Mouse (Mus musculus) liver, embryonic 14.5 days (tissue): ENCODE results near the gene Ccdc194. TPM values are rescaled to one million over a fixed set of nuclear protein-coding genes. Genes with fewer than 3 reads are reported as not detected.

Experiments used
- ATAC-seq: fragments of 200-750 bp; cut with Nextera tagmentation; 2 replicates; pipeline ENCODE4 v1.8.0; 2017; ENCODE audit warnings: moderate number of reproducible peaks, mild to moderate bottlenecking, moderate library complexity; ENCODE audit not compliant: insufficient read depth
- DNase-seq, 3 experiments: peaks; one replicate each; pipeline ENCODE4 v3.0.0-alpha.2; 2012 to 2013; ENCODE audit warnings: low read depth in 3 of 3, low spot score in 3 of 3
- H3K27ac ChIP-seq: fragments of 300-500 bp; sonication (generic); 2 replicates; pipeline ENCODE4 v1.5.1; 2014; ENCODE audit warnings: moderate library complexity, mild to moderate bottlenecking, control low read depth, inconsistent platforms
- H3K27me3 ChIP-seq: fragments of 300-500 bp; sonication (generic); 2 replicates; pipeline ENCODE4 v1.6.1; 2014; ENCODE audit warnings: mild to moderate bottlenecking, low read length, moderate library complexity; ENCODE audit not compliant: control insufficient read depth, insufficient read depth
- H3K36me3 ChIP-seq: fragments of 300-500 bp; sonication (generic); replicated peaks from 2 replicates; pipeline ENCODE4 v1.6.1; 2014; ENCODE audit warnings: low read depth; ENCODE audit not compliant: control insufficient read depth, insufficient read depth
- H3K4me1 ChIP-seq, 2 experiments: fragments of 200-500 bp in 1 of 2; fragments of 300-500 bp in 1 of 2; sonication (generic) in 1 of 2; replicated peaks; 2 replicates each; pipeline ENCODE4 v1.6.1; 2012 to 2014; ENCODE audit warnings: antibody characterized with exemption in 1 of 2, inconsistent platforms in 1 of 2, low read length in 1 of 2; ENCODE audit not compliant: control insufficient read depth in 2 of 2, insufficient read depth in 2 of 2
- H3K4me2 ChIP-seq: fragments of 300-500 bp; sonication (generic); 2 replicates; pipeline ENCODE4 v1.6.1; 2014; ENCODE audit warnings: low read depth, mild to moderate bottlenecking, control low read depth, moderate library complexity
- H3K4me3 ChIP-seq, 2 experiments: fragments of 200-500 bp in 1 of 2; fragments of 300-500 bp in 1 of 2; sonication (generic) in 1 of 2; 2 replicates each; pipeline ENCODE4 v1.5.1; 2012 to 2014; ENCODE audit warnings: low read depth in 2 of 2, low read length in 2 of 2, mild to moderate bottlenecking in 2 of 2, control low read depth in 1 of 2, inconsistent platforms in 1 of 2, moderate library complexity in 1 of 2; ENCODE audit not compliant: insufficient read depth in 1 of 2
- H3K9ac ChIP-seq: fragments of 300-500 bp; sonication (generic); replicated peaks from 2 replicates; pipeline ENCODE4 v1.6.1; 2014; ENCODE audit warnings: mild to moderate bottlenecking, control low read depth, moderate library complexity
- H3K9me3 ChIP-seq: fragments of 300-500 bp; sonication (generic); 2 replicates; pipeline ENCODE4 v1.6.1; 2016; ENCODE audit warnings: low read length, mixed read lengths; ENCODE audit not compliant: control insufficient read depth
- CTCF ChIP-seq: IDR thresholded peaks from 2 replicates; pipeline ENCODE4 v1.5.1; 2016; ENCODE audit warnings: antibody characterized with exemption, low read depth, control low read depth
- EP300 ChIP-seq: IDR thresholded peaks from 2 replicates; pipeline ENCODE4 v1.6.1; 2016; ENCODE audit warnings: antibody characterized with exemption, low read depth
- WGBS: fragments of 180-500 bp; shearing (Covaris S2); extraction: QIAGEN DNeasy Blood & Tissue Kit; methylation state at CpG from one replicate; pipeline ENCODE4 v1.1.7; 2014; ENCODE audit not compliant: insufficient replicate concordance; 5-methylcytosine and 5-hydroxymethylcytosine counted together
- polyA plus RNA-seq, 2 experiments: library from polyadenylated mRNA; depleted of rRNA in 1 of 2; stranded (reverse) in 1 of 2; unstranded in 1 of 2; fragments of >200 nt; fragmentation: Nextera tagmentation in 1 of 2; extraction: Ambion mirVana in 1 of 2; gene quantifications; 2 replicates each; pipeline versions ENCODE4 v1.2.1 to v1.2.3; 2012 to 2014

Gene Ccdc194
- polyA plus RNA-seq, 2 experiments = 0.09 to 0.19 TPM

DNA sequence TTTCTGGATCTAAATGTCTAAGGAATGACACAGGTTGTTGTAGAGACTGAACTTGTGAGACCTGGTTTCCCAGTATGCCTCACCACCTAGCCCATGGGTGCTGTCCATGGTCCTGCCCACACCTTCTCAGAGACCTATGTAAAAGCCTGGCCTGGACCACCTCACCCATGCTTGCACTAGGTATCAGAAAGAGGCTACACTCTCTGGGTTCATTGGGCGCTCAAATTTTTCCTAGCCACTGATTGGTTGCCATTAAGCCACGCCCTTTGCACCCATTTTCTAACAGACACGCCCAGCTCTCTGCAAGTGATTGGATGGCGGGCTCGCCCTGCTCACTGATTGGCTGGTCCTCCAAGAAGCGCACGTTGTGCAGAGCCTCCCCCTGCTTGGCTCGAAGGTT, 41.6 kb downstream of the Ccdc194 start:
- no peak for ATAC-seq
- H3K4me3 ChIP-seq = no peak overlapping the region
- H3K9ac ChIP-seq = no peak overlapping the region
- peak in 1 of 3 experiments; percentile 65 for DNase-seq
- H3K4me2 ChIP-seq = no peak overlapping the region
- no peaks in the 10 kb centered on the region for H3K27me3 ChIP-seq
- 47% methylated on average over 8 of the region's 8 CpGs for WGBS
- H3K36me3 ChIP-seq = no peaks in the 10 kb centered on the region
- H3K27ac ChIP-seq = no peak overlapping the region
- H3K9me3 ChIP-seq = no peaks in the 10 kb centered on the region
- H3K4me1 ChIP-seq = peaks cover 0 to 5% of the 10 kb centered on the region in 2 experiments; a peak in 1 of 4 replicates
- no peak for TF ChIP-seq CTCF
- TF ChIP-seq EP300 = no peak

GRCm38 (mm10) chr8:71478943-71479342, 46.6 kb downstream of the Ccdc194 start:
- Histone ChIP-seq H3K27ac (no peak overlapping the region), H3K9me3 (no peaks in the 10 kb centered on the region), H3K9ac (no peak overlapping the region), H3K4me3 (no peak overlapping the region), H3K4me1 (peaks cover 0 to 8% of the 10 kb centered on the region in 2 experiments; a peak in 2 of 4 replicates), H3K27me3 (no peaks in the 10 kb centered on the region), H3K4me2 (no peak overlapping the region), H3K36me3 (peaks cover 7% of the 10 kb centered on the region)
- TF ChIP-seq CTCF (no peak), EP300 (no peak)
- WGBS = 77% methylated on average over 11 of the region's 11 CpGs
- no peak for DNase-seq
- no peak for ATAC-seq

GRCm38 (mm10) chr8:71477196-71477845, 48.2 kb downstream of the Ccdc194 start:
- Histone ChIP-seq H3K4me3 (peak overlapping the region in 1 of 2 experiments; percentile 54; a peak in 2 of 4 replicates), H3K9me3 (no peaks in the 10 kb centered on the region), H3K27me3 (no peaks in the 10 kb centered on the region), H3K27ac (no peak overlapping the region), H3K4me1 (peaks cover 0 to 8% of the 10 kb centered on the region in 2 experiments; a peak in 2 of 4 replicates), H3K9ac (peak overlapping the region; percentile 54; the same call in 1 of the 2 replicates), H3K36me3 (peaks cover 9% of the 10 kb centered on the region), H3K4me2 (peak overlapping the region; percentile 82)
- DNase-seq (peak in 1 of 3 experiments; percentile 23), ATAC-seq (no peak)
- TF ChIP-seq CTCF (peak; percentile 79), EP300 (no peak)
- 37% methylated on average over 14 of the region's 14 CpGs for WGBS

DNA sequence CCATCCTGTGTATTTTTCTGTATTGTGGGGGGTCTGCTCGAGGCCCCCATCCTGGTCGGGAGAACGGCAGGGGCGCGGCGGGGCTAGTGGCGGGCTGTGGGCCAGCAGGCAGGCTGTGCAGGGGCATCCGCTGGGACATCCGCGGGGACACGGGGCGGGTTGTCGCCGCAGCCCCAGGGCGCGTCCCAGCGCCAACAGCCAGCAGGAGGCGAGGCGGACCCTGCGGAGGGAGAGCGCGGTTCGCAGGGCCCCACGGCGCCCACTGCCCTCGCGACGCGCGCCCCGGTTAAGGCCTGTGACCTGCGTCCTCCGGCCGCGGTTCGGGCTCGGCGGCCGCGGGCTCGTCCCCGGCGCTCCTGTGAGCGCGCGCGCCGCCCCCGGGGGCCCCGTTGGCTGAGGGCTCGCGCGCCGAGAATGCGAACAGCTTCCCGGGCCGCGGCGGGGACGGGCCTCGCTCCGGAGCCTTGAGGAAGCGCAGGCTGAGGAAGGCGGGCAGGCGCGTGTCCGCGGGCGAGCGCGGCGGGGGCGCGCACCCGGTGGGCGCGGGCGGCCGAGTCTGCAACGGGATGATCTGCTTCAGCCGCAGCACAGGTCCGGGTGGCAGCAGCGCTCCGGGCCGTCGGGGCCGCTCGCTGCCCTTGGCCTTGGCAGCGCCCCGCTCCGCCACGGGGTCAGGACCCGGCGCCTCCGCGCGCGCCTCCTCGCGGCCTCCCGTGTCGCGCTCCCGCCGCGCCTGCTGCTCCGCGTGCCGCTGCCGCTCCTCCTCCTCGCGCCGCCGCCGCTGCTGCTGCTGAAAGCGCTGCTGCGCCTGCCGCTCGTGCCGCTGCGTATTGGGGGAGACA, 49.2 kb downstream of the Ccdc194 start:
- no peaks in the 10 kb centered on the region for H3K27me3 ChIP-seq
- H3K4me1 ChIP-seq = peaks cover 0 to 8% of the 10 kb centered on the region in 2 experiments; a peak in 2 of 4 replicates
- DNase-seq (peak; percentile 40 to 64 (median 58)), ATAC-seq (peak; percentile 78)
- whole genome bisulfite sequencing = under 1% methylated on average over 87 of the region's 121 CpGs
- no peaks in the 10 kb centered on the region for H3K9me3 ChIP-seq
- peak overlapping the region; percentile 54 to 59 for H3K4me3 ChIP-seq
- peak overlapping the region; percentile 82 for H3K4me2 ChIP-seq
- peak overlapping the region; percentile 54 for H3K9ac ChIP-seq
- peaks cover 13% of the 10 kb centered on the region for H3K36me3 ChIP-seq
- TF ChIP-seq CTCF (no peak), EP300 (no peak)
- H3K27ac ChIP-seq = no peak overlapping the region

DNA sequence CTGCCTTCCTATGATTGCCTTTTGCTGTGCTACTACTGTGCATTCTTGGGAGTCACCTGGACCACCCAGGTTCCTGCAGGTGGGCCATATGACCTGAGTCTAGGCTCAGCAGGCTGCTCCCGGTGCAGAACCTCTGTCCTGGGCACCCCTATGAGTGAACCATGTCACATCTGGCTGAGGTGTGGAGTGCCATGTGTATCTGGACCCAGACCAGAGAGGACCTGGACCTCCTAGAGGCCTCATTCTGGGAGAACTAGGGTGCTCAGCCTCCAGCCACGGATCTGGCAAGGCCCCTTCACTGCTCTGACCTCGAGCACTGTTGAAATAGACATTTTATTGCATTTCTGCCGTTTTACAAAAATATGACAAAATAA, 49.8 kb downstream of the Ccdc194 start:
- Histone ChIP-seq H3K4me3 (peak overlapping the region in 1 of 2 experiments; percentile 54; a peak in 2 of 4 replicates), H3K4me1 (peaks cover 0 to 8% of the 10 kb centered on the region in 2 experiments; a peak in 2 of 4 replicates), H3K4me2 (peak overlapping the region; percentile 82), H3K9me3 (no peaks in the 10 kb centered on the region), H3K9ac (peak overlapping the region; percentile 54; the same call in 1 of the 2 replicates), H3K36me3 (peaks cover 13% of the 10 kb centered on the region), H3K27ac (no peak overlapping the region), H3K27me3 (no peaks in the 10 kb centered on the region)
- DNase-seq = no peak
- ATAC-seq = no peak
- WGBS = 28% methylated on average over 4 of the region's 4 CpGs
- TF ChIP-seq EP300 = no peak
- no peak for TF ChIP-seq CTCF
